Mouse (Mus musculus) G1E (cell line): ENCODE results near the gene Spout1.

ENCODE experiments used
- CTCF ChIP-seq: IDR thresholded peaks from 2 replicates; pipeline ENCODE4 v1.5.1; 2012; ENCODE audit warnings: low read depth, low read length, inconsistent platforms, mixed read lengths
- POLR2AphosphoS5 ChIP-seq: IDR thresholded peaks from 2 replicates; pipeline ENCODE4 v1.6.1; 2012; ENCODE audit warnings: low read depth, low read length, inconsistent platforms; ENCODE audit not compliant: insufficient replicate concordance
- TAL1 ChIP-seq: conservative IDR thresholded peaks from 2 replicates; pipeline ENCODE4 v1.6.1; 2012; ENCODE audit warnings: low read depth, low read length, inconsistent platforms, mixed read lengths

- no peak for TF ChIP-seq CTCF
- TF ChIP-seq TAL1, result no peak
- TF ChIP-seq POLR2AphosphoS5, result no peak
These were observed 41.8 kb downstream of the Spout1 start for GRCm38 (mm10) chr2:30136458-30136857.
